Mouse (Mus musculus): Measurements from ENCODE around the gene Mrgprb5.

DNA sequence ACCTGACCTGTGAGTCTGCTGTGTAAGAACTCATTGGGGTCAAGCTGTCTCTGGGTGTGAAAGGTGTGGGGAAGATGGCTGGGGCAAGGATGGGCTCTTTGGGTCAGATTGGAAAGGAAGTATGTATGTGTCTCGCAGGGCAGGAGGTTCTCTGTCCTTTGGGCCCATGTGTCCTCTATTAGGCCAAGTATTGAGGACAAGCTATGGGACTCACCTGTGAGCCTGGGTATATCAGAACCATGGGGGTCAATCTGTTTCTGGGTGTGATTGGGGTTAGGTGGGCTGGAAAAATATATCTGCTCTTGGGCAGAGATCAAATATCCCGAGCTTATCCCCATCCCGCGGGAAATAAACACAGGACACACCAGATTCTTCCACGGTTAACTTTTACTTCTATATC is 45.0 kb downstream of the Mrgprb5 start:
- no peak for TF ChIP-seq CTCF (IDR thresholded peaks at IDR 0.05; ENCODE audit: extremely low read depth, insufficient read length, insufficient replicate concordance, low read depth, low read length)
- no peak for TF ChIP-seq POLR2A (IDR thresholded peaks at IDR 0.05; ENCODE audit: low read depth, low read length)
